Mouse (Mus musculus) cerebellum, postnatal 10 days (tissue): ENCODE measurements around the gene Olfr1412.

ENCODE experiments used
- DNase-seq, 2 experiments: peaks; one replicate each; pipeline ENCODE4 v3.0.0; 2021; ENCODE audit warnings: mixed read lengths in 2 of 2

Gene Olfr1412

DNA sequence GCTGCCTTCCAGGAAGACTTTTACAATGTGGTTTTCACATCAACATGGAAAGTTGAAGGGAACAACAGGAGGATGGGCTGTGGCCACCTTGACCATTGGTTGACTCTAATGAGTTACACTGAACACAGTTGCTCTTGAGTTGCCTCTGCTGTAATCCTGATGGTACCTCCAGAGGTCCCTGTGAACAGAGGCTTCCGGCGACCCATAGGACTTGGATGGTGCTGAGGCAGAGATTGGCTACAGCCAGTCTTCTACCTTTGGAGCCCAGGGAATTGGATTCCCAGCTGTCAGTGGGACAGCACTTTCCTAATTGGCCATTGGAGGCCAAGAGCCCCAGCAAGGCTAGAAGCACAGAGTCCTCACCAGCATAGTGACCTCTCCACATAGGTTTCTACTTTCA lies at the start of gene Olfr1412:
Gene Olfr1412, plus strand, starts transcription at position 301 of the 400 bp plus-strand sequence.
- no peak for DNase-seq

GRCm38 (mm10) chr1:92536972-92537371 lies 48.6 kb upstream of the Olfr1412 start:
- DNase-seq: no peak

GRCm38 (mm10) chr1:92539071-92539470 lies 46.5 kb upstream of the Olfr1412 start:
- DNase-seq: no peak

DNA sequence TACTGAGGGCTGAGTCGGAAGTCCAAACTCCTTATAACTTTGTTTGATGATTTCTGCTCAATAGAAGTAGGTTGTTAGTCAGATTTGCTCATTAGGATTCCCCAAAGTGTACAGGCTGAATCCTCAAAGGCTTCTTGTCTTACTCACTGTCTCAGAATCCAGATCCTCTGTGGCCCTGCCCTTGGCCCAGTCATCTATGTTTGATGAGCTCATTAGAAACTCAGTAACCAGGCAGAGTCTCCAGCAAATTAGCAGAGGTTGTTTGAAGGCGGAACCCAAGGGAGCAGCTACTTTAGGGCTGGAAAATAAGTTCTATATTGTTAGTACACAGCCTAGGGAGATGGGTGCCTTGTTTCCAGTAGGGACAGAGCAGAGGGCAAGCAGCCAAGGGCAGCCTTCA lies 39.6 kb upstream of the Olfr1412 start:
- peak in 1 of 2 experiments; percentile 5 for DNase-seq

GRCm38 (mm10) chr1:92571022-92571421 lies 14.6 kb upstream of the Olfr1412 start, which contains the start of gene Olfr1413:
Gene Olfr1413 (plus strand): TSS chr1:92571322.
- DNase-seq: no peak

DNA sequence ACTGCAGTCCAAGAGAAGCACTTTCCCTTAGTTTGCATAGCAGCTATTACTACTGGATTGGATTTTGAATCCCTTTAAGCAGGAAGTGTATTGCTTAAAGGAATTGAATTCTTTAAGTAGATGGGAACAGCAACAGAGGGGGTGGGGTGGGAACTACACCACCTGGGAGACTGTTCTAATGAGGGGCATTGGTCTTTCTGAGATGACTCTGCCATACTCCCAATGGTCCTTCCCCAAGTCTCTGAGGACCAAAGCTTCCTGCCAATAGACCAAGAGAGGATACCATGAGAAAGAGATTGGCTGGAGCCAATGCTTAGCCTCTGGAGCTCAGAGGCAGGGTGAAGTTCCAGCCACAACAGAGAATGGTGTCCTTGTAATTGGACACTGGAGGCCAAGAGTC lies 8.5 kb downstream of the Olfr1412 start, which contains the start of gene Olfr1411:
Gene Olfr1411, plus strand, starts transcription at position 301 of the 400 bp plus-strand sequence.
- DNase-seq: no peak

- no peak for DNase-seq
These were observed 10.4 kb downstream of the Olfr1412 start for GRCm38 (mm10) chr1:92596019-92596418.

DNA sequence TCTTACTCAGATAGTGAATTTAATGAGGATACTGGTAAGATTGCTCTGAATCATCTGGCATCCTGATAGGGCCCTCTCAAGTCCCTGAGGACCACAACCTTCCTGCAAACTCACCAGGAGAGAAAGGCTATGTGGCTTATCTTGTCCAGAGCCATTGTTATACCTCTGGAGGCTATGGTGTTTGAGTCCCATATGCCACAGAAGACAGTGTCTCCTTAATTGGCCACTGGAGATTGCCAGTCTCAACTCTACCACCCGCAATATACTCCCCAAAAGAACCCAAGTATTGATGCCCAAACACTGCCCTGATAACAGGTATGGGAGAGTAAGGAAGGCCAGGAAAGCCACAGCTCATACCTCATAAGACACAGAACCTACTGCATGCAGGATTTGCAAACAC lies 19.9 kb downstream of the Olfr1412 start, which contains the start of gene Olfr1410:
Gene Olfr1410, plus strand, starts transcription at position 301 of the 400 bp plus-strand sequence.
- no peak for DNase-seq

DNA sequence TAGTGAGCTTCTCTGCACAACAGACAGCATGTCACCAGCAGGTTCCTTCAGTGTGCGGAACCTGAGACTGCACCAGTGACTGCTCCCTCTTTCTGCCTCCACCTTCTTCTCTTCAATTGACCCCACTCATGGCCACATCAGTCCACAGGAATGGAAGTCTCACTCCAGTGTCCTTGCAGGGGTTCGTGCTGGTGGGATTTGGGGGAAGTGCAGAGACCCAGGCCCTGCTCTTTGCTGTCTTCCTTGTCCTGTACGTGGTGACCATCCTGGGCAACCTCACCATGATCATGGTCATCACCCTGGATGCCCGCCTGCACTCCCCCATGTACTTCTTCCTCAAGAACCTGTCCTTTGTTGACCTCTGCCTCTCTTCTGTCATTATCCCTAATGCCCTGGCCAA lies 22.1 kb downstream of the Olfr1412 start:
- no peak for DNase-seq

DNA sequence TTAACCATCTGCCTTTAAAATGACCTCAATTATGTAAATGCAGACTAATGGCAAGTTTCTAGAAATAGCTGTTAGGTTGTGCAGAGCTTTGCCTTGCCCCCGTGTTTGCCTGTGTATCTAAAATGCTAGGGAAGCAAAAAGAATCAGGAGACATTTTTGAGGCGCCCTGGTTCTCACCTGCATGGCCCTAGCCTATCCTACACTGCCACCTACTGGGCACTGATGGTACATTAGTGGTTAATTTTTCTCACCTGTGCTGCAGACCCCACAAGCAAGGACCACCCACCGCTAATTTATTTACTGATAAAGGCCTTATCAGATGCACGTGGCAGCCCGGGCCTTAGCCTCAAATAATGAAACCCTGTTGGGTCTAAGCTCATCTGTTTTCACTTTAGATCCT lies 25.4 kb downstream of the Olfr1412 start:
- DNase-seq: peak; percentile 88 to 93

GRCm38 (mm10) chr1:92613175-92613574 lies 27.6 kb downstream of the Olfr1412 start:
- no peak for DNase-seq

DNA sequence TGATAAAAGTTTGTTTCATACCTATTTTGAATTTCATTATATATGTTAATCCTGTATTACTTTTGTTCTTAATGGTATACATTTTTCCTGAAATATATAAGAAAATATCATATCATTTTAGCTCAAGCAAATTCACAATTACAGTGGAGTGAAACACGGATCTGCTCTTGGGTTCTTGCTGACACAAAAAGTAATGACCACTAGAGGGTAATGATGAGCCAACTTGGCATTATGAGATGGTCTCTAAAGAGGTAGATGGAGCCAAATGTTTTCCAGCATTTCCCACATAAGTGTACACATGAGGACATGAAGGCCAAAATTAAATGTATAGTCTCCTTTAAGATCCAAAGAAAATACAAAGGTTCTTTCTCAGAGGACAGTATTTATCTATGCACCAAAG lies 28.9 kb downstream of the Olfr1412 start:
- DNase-seq: peak; percentile 51 to 72

DNA sequence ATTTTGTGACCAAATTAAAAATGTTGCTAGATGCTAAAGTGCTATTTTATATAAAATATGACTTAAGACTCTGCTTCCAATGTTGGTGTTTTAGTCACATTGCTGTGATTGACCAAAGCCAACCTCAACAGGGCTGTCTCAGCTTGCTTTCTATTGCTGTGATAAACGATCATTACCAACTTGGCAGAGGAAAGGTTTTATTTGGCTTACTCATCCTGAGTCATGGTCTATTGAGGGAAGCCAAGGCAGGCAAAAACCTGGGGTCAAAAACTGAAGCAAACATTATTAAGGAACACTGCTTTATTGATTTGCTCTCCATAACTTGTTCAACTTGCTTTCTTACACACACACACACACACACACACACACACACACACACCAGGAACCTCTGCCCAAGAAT lies 30.5 kb downstream of the Olfr1412 start:
- DNase-seq: no peak

GRCm38 (mm10) chr1:92617488-92617887 lies 31.9 kb downstream of the Olfr1412 start, which contains the start of gene Olfr12:
Gene Olfr12 (plus strand): TSS chr1:92617788.
- no peak for DNase-seq

- peak in 1 of 2 experiments; percentile 26 for DNase-seq
These were observed 32.8 kb downstream of the Olfr1412 start for GRCm38 (mm10) chr1:92618360-92618759.

GRCm38 (mm10) chr1:92628227-92628626 lies 42.6 kb downstream of the Olfr1412 start:
- DNase-seq: no peak

GRCm38 (mm10) chr1:92632196-92632595 lies 46.6 kb downstream of the Olfr1412 start:
- no peak for DNase-seq

DNA sequence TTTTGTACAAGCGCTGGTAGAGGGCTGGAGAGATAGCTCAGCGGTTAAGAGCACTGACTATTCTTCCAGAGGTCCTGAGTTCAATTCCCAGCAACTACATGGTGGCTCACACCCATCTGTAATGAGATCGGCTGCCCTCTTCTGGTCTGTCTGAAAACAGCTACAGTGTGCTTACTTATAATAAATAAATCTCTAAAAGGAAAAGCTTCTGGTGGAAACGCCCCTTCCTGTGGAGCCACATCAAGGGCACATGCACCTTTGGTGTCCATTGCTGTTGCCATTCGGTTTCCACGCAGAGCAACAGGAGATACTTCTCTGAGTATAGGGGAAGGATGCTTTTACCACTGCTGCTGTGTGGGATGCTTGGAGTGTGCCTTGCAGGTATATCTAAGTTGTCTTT lies 47.4 kb downstream of the Olfr1412 start:
- DNase-seq: no peak

DNA sequence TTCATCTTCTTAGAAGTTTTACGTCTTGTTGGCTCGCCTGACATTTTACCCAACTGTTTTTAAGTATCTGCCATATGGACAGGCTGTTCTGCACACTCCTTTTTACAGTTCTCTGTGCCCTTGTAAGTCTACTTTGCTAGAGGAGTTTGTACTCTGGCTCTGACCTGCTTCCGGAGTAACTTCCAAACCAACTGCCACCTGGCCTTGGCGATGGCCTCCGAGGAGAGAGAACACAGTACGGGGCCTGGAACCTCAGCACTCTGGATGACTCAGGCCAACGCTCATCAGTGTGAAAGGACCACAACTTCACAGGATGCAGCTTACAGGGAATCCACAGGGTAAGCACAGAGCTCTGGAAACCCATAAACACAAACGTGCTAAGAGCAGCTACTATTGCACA lies 48.1 kb downstream of the Olfr1412 start:
- DNase-seq: no peak

DNA sequence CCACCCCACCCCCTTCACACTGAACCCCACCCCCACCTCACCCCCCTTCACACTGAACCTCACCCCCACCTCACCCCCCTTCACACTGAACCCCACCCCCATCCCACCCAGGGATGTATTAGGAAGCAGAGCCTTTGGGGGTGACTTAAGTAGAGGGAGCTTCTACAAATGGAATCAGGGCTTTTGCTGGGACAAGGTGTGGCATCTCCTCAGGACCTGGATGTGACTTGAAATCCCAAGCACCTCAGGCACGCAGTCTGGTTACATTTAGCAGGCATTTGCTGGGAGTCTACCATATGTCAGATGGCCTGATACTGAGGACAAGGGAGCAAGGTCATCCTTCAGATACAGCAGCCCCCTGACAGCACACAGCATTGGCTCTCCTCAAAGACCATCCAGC lies 49.0 kb downstream of the Olfr1412 start:
- DNase-seq: no peak

DNA sequence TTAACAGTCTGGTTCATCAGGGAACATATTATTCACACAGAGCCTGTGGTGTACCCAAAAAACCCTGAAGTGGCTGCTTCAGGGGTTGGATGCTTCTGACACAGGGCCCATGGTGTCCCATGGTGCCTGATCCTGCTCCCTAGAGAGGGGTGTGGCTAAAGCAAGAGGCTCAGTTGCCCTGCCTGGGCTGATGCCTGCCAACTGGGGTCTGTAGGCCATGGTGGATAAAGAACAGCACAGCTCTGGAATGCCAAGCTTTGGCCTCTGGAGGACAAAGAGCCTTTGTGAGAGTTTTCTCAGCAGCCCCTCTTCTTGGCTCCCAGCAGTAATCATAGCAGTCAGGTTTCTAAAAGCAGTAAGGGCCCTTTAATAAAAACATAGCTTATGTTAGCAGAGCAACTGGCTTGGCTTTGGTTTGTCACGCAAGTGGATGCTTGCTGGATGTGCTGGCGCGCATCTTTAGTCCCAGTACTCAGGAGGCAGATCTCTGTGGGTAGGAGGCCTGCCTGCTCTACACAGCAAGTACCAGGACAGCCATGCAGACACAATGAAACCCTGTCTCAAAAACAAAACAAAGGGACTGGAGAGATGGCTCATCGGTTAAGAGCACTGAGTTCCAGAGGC lies 49.5 kb downstream of the Olfr1412 start:
- DNase-seq: peak in 1 of 2 experiments; percentile 42

DNA sequence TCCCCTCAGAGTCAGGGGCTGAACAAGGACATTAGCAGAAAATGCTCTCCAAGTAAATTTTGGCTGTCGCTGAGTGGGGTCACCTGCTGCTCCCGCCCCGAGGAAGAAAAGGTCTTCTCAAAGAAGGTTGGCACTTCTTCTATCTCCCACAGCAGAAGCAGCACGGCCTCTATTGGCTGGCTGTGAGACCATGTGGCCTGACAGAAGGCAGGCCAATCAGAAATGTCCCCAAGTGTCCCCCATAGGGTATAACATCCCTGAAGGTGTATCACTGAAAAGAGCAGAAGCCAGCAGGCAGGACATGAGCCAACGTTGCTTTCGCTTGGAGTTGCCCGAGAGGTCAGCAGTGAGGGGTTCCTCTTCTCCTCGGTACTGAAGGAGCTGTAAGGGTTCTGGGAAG lies 50.4 kb downstream of the Olfr1412 start:
- DNase-seq: no peak

- DNase-seq: no peak
These were observed 51.1 kb downstream of the Olfr1412 start for GRCm38 (mm10) chr1:92636676-92637075.

- no peak for DNase-seq
These were observed 52.1 kb downstream of the Olfr1412 start for GRCm38 (mm10) chr1:92637501-92638172.
